Mouse (Mus musculus) kidney, adult 2 months (tissue): ENCODE results near the gene Metrn. TPM values are rescaled to one million over a fixed set of nuclear protein-coding genes. Genes with fewer than 3 reads are reported as not detected.
A peak's percentile ranks its signal among the peaks of the same experiment; 100 is the strongest.

Source experiments
- DNase-seq: peaks from one replicate; pipeline ENCODE4 v3.0.0; 2021
- H3K27ac ChIP-seq: fragments of 200-500 bp; 2 replicates; pipeline ENCODE4 v1.5.1; 2012; ENCODE audit warnings: low read depth, low read length, control low read depth, inconsistent platforms; ENCODE audit not compliant: insufficient read depth
- H3K27me3 ChIP-seq: fragments of 200-500 bp; replicated peaks from 2 replicates; pipeline ENCODE4 v1.6.1; 2012; ENCODE audit warnings: mild to moderate bottlenecking, moderate library complexity, low read length, inconsistent platforms; ENCODE audit not compliant: control insufficient read depth, insufficient read depth
- H3K36me3 ChIP-seq: fragments of 200-500 bp; 2 replicates; pipeline ENCODE4 v1.6.1; 2012; ENCODE audit warnings: mild to moderate bottlenecking, moderate library complexity, low read length, inconsistent platforms; ENCODE audit not compliant: control insufficient read depth, insufficient read depth
- H3K4me1 ChIP-seq: fragments of 200-500 bp; 2 replicates; pipeline ENCODE4 v1.6.1; 2011; ENCODE audit warnings: low read length; ENCODE audit not compliant: control insufficient read depth, insufficient read depth
- H3K4me3 ChIP-seq: fragments of 200-500 bp; 2 replicates; pipeline ENCODE4 v1.5.1; 2011; ENCODE audit warnings: mild to moderate bottlenecking, low read depth, low read length, control low read depth; ENCODE audit not compliant: insufficient read depth
- CTCF ChIP-seq: fragments of 200-500 bp; conservative IDR thresholded peaks from 2 replicates; pipeline ENCODE4 v1.5.1; 2011; ENCODE audit warnings: low read depth, mild to moderate bottlenecking, control low read depth, low read length, moderate library complexity, mixed read lengths; ENCODE audit not compliant: insufficient read depth, insufficient read length
- POLR2A ChIP-seq: fragments of 200-500 bp; IDR thresholded peaks from one replicate; pipeline ENCODE4 v1.6.1; 2011; ENCODE audit warnings: low read depth, low read length, control low read depth
- WGBS: fragments of 180-500 bp; shearing (Covaris S2); methylation state at CpG from one replicate; pipeline ENCODE4 v1.1.7; 2018; 5-methylcytosine and 5-hydroxymethylcytosine counted together
- polyA plus RNA-seq: library from polyadenylated mRNA; depleted of rRNA; stranded (reverse); fragments of >200 nt; gene quantifications from 2 replicates; pipeline ENCODE4 v1.2.3, GENCODE M21; 2012; rRNA removed

Metrn gene
- 50.1 and 61.3 TPM in 2 replicates for polyA plus RNA-seq

DNA sequence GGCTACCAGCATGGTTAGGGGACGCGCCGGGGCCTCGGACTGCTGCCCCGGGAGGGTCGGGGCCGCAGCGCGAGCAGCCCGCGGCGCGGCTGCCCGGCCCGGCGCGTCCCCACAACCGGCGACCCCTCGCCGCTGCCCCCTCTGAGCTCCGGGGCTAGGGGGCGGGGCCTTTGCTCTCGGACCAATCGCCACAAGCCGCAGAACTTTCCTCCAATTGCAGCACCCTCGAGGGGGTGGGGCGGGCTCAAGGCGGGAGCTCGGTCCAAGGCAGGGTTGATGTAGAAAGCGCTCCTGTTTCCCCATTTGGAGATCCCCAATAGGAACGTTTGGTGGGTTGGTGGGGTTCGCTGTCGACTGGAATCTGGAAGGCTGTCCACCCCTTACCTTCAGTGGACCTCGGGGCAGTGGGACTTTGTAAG is at the start of gene Metrn:
Gene Metrn (minus strand): TSS at position 186 of the 419 bp plus-strand sequence.
- WGBS = under 1% methylated on average over 35 of the region's 35 CpGs
- Histone ChIP-seq H3K36me3 (no peaks in the 10 kb centered on the region), H3K27ac (peak within 1 kb of the TSS; percentile 46), H3K4me3 (peak within 1 kb of the TSS; percentile 79), H3K27me3 (no peaks in the 10 kb centered on the region), H3K4me1 (peaks cover 9% of the 10 kb centered on the region; the same call in 1 of the 2 replicates)
- DNase-seq = peak; percentile 93
- TF ChIP-seq CTCF (no peak), POLR2A (no peak)

DNA sequence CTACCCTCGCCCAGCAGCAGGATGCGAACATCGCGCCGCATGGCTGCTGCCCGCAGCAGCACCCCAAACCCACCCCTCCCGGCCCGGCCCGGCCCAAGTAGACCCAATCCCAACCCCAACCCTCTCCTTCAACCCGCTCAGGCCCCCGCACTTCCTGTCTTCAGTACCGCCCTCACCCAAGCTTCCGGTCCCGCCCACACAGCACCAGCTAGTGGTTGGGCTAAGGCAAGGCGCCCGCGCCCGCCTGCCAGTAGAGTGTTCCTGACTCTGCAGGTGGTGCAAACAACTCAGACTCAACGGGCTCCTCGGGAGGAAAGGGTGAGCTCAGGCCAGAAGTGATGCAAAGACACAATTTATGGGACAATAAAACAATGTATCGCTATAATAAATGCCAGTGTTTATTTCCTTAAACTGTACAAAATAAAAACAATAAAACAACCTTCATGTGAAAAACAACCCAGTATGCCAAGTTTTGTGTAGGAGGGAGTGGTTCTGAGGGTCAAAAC is 47.5 kb upstream of the Metrn start, which contains the start of gene Rhot2:
Gene Rhot2 (minus strand): TSS at position 456 of the 506 bp plus-strand sequence.
- peak; percentile 98 for DNase-seq
- under 1% methylated on average over 21 of the region's 21 CpGs for WGBS
- Histone ChIP-seq H3K27me3 (no peaks in the 10 kb centered on the region), H3K4me3 (peak within 1 kb of the TSS; percentile 78), H3K36me3 (no peaks in the 10 kb centered on the region; the same call in 1 of the 2 replicates), H3K27ac (peak within 1 kb of the TSS; percentile 77), H3K4me1 (peaks cover 11% of the 10 kb centered on the region)
- TF ChIP-seq POLR2A (peak; percentile 64), CTCF (peak; percentile 49)

DNA sequence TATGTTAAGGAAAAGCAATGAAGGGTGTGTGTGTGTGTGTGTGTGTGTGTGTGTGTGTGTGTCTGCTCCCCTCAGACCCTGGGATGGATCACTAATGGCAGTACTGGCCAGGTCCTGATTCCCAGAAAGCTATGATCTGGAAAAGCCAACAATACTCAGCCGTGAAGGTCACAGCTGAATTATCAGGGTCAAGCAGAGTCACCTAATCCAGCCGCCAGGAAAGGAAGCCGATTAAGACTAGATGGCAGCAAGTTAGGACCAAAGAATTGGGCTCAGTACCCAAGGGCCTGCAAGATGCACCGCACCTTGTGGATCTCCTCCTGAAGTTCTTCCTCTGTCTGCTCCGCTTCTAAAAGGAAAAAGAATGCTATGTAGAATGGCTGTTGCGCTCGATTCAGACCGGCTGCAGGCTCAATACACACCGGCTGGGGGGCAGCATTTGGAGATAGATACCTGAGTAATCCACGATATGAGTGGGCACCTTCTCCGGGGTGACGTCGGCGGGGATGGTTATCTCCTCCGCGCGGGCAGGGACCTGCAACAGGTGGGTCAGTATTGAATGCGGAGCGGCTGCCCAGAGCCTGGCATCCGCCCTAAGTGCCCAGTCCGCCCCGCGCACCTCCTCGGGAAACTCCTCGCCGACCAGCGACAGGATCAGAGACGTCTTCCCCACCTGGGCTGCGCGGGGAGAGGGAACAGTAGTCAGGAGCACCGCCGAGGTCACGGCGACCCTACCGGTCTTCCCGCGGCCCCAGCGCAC is 46.9 kb upstream of the Metrn start:
- TF ChIP-seq POLR2A = no peak
- TF ChIP-seq CTCF = no peak
- peaks cover 13% of the 10 kb centered on the region for H3K4me1 ChIP-seq
- WGBS = under 1% methylated on average over 38 of the region's 38 CpGs
- no peaks in the 10 kb centered on the region for H3K27me3 ChIP-seq
- H3K4me3 ChIP-seq = peak overlapping the region; percentile 78
- H3K27ac ChIP-seq = peak overlapping the region; percentile 77
- peak; percentile 52 for DNase-seq
- no peaks in the 10 kb centered on the region; the same call in 1 of the 2 replicates for H3K36me3 ChIP-seq

DNA sequence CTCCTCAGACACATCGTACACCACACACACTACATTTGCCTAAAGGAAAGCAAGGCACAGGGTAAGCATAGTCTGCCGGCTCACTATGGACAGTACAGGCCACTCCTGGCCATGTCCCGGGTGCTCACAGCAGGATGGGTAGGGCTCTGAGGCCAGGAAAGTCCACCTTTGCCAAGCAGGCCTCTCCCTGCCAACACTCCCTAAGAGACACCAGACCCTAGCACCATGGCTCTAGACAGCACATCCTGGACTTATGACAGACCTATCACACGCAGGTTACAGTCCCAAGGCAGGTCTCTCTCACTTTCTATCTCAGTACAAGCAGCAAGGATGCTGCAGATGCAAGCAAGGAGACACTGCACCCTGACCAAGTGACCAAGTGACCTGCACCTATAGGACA is 46.2 kb upstream of the Metrn start:
- no peaks in the 10 kb centered on the region for H3K27me3 ChIP-seq
- WGBS = 72% methylated on average over 4 of the region's 4 CpGs
- DNase-seq = no peak
- H3K36me3 ChIP-seq = no peaks in the 10 kb centered on the region; the same call in 1 of the 2 replicates
- TF ChIP-seq CTCF (no peak), POLR2A (no peak)
- peak overlapping the region; percentile 78 for H3K4me3 ChIP-seq
- peaks cover 16% of the 10 kb centered on the region for H3K4me1 ChIP-seq
- peak overlapping the region; percentile 77; the same call in 1 of the 2 replicates for H3K27ac ChIP-seq

DNA sequence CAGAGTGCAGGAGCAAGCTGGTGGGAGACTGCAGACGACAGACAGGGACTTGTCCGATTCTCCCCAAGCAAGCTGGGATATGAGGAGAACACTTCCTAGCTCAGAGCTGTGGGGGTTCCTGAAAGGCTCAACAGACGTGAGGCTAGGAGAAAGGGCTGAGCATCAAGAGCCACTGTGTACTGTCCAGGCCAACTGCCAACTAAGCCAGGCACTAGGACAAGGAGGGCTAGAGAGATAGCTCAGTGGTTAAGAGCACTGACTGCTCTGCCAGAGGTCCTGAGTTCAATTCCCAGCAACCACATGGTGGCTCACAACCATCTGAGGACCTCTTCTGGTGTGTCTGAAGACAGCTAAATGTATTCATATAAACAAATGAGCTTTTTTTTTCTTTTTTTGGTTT is 45.6 kb upstream of the Metrn start:
- H3K36me3 ChIP-seq = no peaks in the 10 kb centered on the region; the same call in 1 of the 2 replicates
- H3K27ac ChIP-seq = no peak overlapping the region
- H3K27me3 ChIP-seq = no peaks in the 10 kb centered on the region
- 79% methylated on average over 3 of the region's 3 CpGs for WGBS
- H3K4me3 ChIP-seq = no peak overlapping the region
- no peak for DNase-seq
- no peak for TF ChIP-seq POLR2A
- TF ChIP-seq CTCF = no peak
- peaks cover 20% of the 10 kb centered on the region for H3K4me1 ChIP-seq

DNA sequence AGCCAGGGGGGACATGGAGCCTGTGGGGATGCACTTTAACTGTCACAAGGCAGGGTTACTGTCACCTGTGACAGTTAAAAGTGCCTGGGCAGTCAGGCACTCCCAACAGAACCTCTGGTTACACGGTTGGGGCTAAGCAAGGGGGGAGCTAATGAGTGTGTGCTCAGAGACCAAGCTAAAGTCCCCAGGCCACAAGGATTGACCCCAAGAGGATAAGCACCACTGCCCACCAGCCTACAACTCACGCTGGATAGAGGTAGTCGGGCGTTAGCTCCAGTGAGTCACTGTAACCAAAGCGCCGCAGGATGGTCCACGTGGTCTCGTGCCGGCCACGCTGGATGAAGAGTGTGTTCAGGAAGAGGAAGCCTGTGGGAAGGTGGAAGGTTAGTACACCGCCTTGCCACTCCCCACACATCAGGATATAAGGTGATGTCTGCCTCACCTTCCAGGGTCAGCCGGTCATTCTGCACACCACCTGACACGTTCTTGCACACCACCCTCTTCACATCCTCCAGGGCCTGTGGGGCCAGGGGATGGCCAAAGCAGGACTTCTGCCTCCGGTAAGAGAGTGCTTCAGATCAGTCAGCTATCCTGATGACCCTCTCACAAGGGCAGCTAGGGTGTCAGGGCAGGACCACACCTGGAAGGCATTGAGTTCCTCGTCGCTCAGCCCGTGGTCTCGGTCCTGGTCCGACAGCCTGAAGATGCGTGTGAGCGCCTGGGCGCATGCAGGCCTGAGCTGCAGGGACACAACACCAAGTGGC is 44.4 kb upstream of the Metrn start, which contains the start of gene Gm20683:
Gene Gm20683 (minus strand): TSS at position 647 of the 764 bp plus-strand sequence.
- 88% methylated on average over 22 of the region's 22 CpGs for WGBS
- H3K27ac ChIP-seq = no peak within 1 kb of the TSS
- TF ChIP-seq POLR2A = no peak
- no peak for TF ChIP-seq CTCF
- no peak within 1 kb of the TSS for H3K4me3 ChIP-seq
- H3K4me1 ChIP-seq = peaks cover 25% of the 10 kb centered on the region
- no peaks in the 10 kb centered on the region for H3K27me3 ChIP-seq
- H3K36me3 ChIP-seq = no peaks in the 10 kb centered on the region; the same call in 1 of the 2 replicates
- DNase-seq = no peak
